Mouse (Mus musculus) granulocyte monocyte progenitor cell, adult 5-6 weeks (primary cell): ENCODE data around the gene Igf2r. TPM values are rescaled to one million over a fixed set of nuclear protein-coding genes. Genes with fewer than 3 reads are reported as not detected.

Source experiments
- ATAC-seq: replicated peaks from 2 replicates; pipeline ENCODE4 v1.8.0; 2016; ENCODE audit warnings: mild to moderate bottlenecking, moderate TSS enrichment, inconsistent platforms; ENCODE audit not compliant: poor library complexity, severe bottlenecking
- total RNA-seq, 2 experiments: library from RNA; stranded (forward) in 1 of 2; stranded (reverse) in 1 of 2; fragments of 200-712, 200-1000 nt in 1 of 2; fragments of >200 nt in 1 of 2; fragmentation: Nextera tagmentation in 1 of 2; gene quantifications; 2 replicates each; pipeline ENCODE4 v1.2.3; 2014 to 2017

The Igf2r gene
- 0.04 and 0.73 TPM in 2 replicates for total RNA-seq (2014; fragmentation: Nextera tagmentation)
- total RNA-seq (2017) = 0.78 and 1.5 TPM in 2 replicates

GRCm38 (mm10) chr17:12769380-12769921, at the start of gene Igf2r:
Gene Igf2r, minus strand, starts transcription at chr17:12769664.
- peak; percentile 72 for ATAC-seq

- ATAC-seq = no peak
Measured at GRCm38 (mm10) chr17:12815885-12816284, 46.4 kb upstream of the Igf2r start.

GRCm38 (mm10) chr17:12814502-12814901, 45.0 kb upstream of the Igf2r start:
- no peak for ATAC-seq

- ATAC-seq = no peak
Measured at GRCm38 (mm10) chr17:12810973-12811303, 41.5 kb upstream of the Igf2r start.

GRCm38 (mm10) chr17:12810103-12810972, 40.9 kb upstream of the Igf2r start:
- ATAC-seq = peak; percentile 89

- no peak for ATAC-seq
Measured at GRCm38 (mm10) chr17:12808851-12809250, 39.4 kb upstream of the Igf2r start.

GRCm38 (mm10) chr17:12804584-12805445, 35.4 kb upstream of the Igf2r start:
- ATAC-seq = no peak

- no peak for ATAC-seq
Measured at GRCm38 (mm10) chr17:12801861-12802540, 32.5 kb upstream of the Igf2r start.

GRCm38 (mm10) chr17:12799368-12800275, 30.2 kb upstream of the Igf2r start:
- no peak for ATAC-seq

GRCm38 (mm10) chr17:12798571-12798970, 29.1 kb upstream of the Igf2r start:
- ATAC-seq = no peak

- ATAC-seq = no peak
Measured at GRCm38 (mm10) chr17:12797427-12798029, 28.1 kb upstream of the Igf2r start.

GRCm38 (mm10) chr17:12796633-12797032, 27.2 kb upstream of the Igf2r start:
- ATAC-seq = no peak

- peak; percentile 96 for ATAC-seq
Measured at GRCm38 (mm10) chr17:12793660-12794406, 24.4 kb upstream of the Igf2r start.

- no peak for ATAC-seq
Measured at GRCm38 (mm10) chr17:12792422-12793206, 23.1 kb upstream of the Igf2r start.

GRCm38 (mm10) chr17:12791420-12791819, 22.0 kb upstream of the Igf2r start:
- no peak for ATAC-seq

- ATAC-seq = no peak
Measured at GRCm38 (mm10) chr17:12791079-12791406, 21.6 kb upstream of the Igf2r start.

- no peak for ATAC-seq
Measured at GRCm38 (mm10) chr17:12790353-12791078, 21.1 kb upstream of the Igf2r start.
